Mouse (Mus musculus) inflammation-experienced regulatory T-cells, adult 6 months (primary cell): Measurements from ENCODE around the gene Kdm1b. TPM values are rescaled to one million over a fixed set of nuclear protein-coding genes. Genes with fewer than 3 reads are reported as not detected.

Experiments
- ATAC-seq: one replicate; pipeline ENCODE4 v1.8.0; 2017
- polyA plus RNA-seq, 3 experiments: library from polyadenylated mRNA; unstranded; fragments of 100-300 nt; shearing (Covaris generic); gene quantifications; one replicate each; pipeline ENCODE4 v1.2.1; 2017

Kdm1b gene
- polyA plus RNA-seq: 10 to 100 TPM; 17.5 to 20.9 (median 19.1) TPM

DNA sequence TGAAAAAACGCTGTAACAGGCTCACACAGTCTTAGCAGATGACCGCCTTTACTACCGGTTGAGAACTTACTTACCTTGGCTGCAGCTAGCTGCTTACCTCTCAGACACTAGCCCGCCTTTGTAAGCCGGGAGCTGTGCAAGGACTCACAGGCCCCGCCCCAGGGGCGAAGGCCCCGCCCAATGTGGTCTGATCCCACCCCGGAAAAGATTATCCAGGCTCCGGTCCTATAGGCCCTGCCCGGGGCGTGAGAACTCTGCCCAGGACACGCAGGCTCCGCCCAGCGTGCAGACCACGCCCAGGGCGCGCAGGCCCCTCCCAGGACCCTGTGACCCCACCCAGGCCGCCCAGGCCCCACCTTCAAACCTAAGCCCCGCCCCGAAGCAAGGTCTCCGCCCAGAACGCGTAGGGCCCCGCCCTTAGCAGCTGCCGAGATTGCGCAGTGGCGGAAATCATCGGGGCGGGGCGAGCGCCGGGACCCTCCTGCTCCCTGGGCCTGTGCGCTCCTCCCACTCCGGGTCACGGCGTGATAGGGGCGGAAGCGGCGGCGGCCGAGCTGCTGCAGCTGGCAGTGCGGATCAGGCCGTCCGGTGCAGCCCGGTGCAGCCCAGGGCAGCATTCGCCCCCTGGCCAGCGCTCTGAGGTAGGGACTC is at the start of gene Kdm1b:
TSS of gene Kdm1b (plus strand) at position 470 of the 651 bp plus-strand sequence.
- ATAC-seq: peak; percentile 90

DNA sequence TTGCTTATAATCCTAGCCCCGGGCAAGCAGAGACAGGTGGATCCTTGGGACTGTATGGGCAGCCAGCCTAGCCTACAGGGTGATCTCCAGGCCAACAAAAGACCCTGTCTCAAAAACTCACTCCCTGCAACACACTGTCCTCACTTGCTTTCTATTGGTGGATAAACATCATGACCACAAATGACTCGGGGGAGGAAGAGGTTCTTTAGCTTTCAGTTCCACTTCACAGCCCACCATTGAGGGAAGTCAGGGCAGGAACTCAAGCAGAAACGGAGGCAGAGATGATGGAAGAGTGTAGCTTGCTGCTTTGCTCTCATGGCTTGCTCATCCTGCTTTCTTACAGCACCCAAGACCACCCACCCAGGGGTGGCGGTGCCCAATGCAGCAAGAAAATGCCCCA is 45.9 kb upstream of the Kdm1b start:
- no peak for ATAC-seq

DNA sequence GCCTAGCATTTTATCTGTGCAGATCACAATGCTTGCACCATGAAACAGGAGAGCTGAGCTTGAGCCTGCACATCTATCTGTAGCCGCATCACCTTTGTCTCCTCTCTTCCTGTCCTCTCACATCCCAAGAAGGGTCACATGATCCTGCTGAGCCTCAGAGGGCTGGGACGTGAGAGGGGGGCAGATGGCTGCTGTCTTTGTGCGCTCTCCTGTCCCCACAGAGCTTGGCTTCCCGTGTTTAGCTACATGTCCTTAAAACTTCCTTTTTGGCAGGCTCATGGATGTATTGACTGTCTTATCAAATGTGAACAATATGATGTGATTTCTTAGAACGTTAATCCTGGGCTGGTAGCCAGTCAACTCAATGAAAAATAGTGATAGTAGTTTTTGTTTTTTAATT is 43.8 kb upstream of the Kdm1b start:
- no peak for ATAC-seq

DNA sequence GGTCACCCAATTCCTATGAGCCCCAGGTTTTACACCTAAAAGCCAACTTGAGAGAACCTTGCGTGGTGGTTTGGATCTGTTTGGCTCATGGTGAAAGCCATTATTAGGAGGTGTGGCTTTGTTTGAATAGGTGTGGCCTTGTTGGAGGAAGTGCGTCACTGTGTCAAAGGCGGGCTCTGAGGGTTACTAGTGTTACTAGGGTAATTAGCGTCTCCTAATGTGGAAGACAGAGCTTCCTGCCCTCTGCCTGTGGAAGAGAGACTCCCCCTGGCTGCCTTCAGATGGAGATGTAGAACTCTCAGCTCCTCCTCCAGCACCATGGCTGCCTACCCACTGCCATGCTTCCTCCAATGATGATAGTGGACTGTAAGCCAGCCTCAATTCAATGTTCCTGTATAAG is 41.7 kb upstream of the Kdm1b start:
- ATAC-seq: no peak

DNA sequence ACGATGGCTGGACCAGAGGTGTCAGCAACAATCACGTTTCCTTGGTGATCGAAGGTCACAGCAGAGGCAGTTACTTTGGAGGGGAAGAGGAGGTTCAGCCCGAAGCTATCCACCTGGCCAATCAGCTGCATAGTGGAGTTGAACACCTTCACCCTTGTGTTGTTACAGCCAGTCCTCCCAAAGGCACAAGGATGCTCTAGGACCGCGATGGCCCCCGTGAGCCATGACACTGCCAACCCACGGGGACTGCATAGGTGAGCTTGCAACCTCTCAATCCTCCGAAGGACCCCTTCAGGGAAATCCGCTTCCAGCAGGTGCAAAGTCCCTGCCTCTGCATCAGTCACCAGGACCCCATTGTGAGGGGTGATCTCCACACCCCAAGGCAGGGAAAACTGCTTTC is 29.6 kb upstream of the Kdm1b start:
- no peak for ATAC-seq

DNA sequence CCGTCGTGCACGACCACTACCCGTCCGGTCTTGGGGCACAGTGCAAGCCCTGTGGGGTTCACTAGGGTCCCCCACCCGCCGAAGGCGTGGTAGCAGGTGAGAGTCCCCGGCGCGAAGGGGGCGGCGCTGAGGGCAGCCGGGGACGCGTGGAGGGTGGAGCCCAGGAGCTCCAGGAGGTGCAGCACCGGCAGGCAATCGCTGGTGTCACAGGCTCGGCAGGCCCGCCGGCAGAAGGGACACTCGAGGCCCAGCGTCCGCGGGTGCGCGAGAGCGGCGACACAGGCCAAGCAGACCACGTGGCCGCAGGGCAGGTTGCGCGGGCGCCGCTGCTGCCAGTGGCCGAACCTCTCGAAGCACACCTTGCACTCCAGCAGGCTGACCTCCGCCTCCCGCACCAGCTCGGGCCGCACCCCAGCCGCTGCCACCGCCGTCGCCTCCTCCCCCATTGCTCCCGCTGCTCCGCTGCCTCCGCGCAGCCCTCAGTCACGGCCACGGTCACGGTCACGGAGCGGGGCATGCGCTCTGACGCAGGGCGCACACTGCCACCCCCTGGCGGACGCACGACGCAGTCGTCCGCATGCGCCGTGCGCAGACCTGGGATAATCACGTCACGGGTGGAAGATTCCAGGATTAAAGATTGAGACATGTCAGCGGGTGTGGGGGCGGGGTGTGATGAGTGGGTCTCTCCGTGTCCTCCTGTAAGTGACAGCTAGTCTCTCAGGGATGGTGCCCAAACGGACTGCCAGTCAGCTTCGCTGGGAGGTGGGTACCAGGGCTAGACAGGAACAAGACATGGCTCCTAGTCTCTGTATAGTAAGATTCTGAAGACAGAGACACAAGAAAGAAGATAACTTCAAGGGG is 28.7 kb upstream of the Kdm1b start, which contains the start of gene Nhlrc1:
TSS of gene Nhlrc1 (minus strand) at position 517 of the 861 bp plus-strand sequence.
- peak; percentile 92 for ATAC-seq

DNA sequence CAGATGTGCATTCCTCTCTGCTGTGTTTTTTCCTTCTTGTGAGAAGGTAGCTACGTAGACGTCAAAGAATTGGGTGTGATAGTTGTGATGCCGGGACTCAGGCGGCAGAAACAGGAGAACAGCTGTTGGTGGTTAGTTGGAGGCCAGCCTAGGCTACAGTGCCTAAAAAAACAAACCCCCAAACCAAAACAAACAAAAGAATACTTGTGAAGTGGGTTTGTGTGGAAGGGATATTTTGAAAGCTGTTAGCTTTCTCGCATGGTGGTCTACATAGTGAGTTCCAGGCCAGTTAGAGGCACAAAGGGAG is 28.2 kb upstream of the Kdm1b start:
- ATAC-seq: no peak

DNA sequence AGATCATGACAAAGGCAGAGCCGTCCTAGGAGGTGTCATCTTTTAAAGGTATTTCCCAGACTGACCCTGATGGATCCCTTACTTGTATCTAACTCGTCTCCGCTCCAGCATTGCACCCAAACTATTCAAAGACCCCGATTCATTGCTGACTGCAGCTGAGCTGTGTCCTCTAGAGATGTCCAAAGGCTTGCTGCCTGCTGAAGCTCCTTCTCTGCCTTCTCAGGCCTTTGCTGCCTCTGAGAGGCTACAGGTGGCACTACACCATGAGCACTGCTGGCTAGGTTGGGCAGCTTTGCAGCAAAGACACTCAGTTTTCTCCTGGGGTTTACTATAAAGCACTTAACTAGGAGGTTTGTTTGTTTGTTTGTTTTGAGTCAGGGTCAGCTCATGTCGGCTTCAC is 26.0 kb upstream of the Kdm1b start:
- no peak for ATAC-seq

DNA sequence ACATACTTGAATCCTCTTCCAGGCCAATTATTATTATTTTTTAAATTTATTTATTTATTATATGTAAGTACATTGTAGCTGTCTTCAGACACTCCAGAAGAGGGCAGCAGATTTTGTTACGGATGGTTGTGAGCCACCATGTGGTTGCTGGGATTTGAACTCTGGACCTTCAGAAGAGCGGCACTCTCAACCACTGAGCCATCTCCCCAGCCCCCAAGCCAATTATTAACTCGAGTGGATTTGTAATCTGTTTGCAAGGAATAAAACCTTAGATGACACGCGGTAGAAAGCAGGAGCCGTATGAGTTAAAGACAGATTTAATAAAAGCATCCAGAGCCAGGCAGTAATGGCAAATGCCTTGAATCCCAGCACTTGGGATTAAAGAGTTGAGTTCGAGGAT is 23.5 kb upstream of the Kdm1b start:
- no peak for ATAC-seq

DNA sequence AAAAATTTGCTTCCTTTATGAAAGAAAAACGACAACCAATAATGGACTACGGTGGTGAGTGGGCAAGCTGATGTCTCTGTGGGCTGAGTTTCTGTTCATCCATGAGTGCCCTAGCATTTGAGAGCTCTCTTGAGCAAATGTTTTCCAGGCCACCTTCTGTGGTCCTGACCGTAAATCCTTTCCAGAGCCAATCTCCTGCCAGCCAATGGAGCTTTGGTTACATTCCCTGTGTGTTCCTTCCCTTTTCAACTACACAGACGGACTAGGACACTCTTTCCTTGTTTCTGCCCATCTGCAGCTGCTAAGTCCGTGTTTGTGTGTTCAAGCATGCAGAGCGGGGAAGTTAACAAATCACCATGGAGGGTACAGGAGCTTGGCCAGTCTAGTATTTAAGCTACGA is 22.5 kb upstream of the Kdm1b start:
- no peak for ATAC-seq

DNA sequence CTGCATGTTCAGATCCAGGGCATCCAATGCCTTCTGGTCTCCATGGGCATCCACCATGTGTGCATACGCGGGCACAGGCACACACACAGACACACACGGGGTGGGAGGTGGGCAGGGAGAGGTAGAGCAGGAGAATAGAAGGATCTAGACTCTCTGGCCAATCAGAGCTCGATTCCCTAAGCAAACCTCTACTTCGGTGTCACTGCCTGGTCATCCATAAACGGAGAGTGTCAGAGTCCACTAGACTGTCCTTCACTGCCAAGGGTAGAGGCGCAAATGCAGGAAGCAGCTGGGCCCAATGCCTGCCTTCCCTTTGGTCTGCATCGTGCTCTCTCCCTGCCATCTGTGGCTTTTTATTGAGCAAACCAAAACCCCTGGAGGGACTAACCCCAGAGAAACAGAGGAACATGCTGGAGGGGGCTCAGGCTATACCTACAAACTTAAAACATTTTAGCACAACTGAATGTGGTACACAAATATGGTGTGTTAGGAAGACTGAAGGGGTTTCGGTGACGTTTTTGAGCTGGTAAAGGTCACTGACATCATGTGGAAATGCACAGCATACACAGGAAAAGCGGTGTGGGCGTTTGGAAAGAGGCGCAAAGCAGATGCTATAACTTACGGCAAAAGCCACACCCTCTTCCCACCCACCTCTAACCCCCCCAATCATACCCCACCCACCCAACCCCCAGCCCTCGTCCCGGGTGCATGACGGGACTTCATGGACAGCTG is 12.8 kb upstream of the Kdm1b start:
- peak; percentile 71 for ATAC-seq

DNA sequence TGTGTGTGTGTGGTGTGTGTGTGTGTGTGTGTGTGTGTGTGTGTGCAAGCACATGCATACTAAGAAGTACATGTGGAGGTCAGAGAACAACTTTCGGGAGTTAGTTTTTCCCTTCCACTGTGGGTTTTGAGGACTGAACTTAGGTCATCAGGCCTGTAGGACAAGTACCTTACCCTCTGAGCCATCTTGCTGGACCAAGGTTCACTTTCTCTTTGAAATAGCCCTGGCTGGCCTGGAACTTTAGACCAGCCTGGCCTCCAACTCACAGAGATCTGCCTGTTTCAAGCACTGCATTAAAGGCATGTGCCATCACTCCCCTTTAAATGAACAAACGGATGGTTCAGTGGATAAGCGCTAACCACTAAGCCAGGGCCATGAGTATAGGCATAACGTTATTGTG is 9.7 kb upstream of the Kdm1b start:
- ATAC-seq: no peak

DNA sequence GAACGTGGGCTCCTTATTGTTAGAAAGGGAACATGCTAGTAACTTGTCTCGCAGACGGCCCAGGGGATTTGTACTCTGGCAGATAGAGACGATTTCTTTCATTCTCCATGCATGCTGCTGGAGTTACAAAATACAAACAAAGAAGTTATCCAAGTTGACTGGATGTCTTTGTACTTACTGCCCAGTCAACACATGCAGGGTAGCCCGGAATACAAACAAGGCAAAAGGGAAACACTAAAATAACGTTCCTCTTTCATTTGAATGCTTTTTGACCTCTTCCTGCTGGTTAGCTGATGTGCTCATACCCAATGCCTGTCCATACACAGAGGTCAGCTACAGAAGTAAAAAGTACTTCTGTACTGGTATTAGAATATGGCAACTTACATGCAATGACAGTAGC is 5.4 kb upstream of the Kdm1b start:
- no peak for ATAC-seq

DNA sequence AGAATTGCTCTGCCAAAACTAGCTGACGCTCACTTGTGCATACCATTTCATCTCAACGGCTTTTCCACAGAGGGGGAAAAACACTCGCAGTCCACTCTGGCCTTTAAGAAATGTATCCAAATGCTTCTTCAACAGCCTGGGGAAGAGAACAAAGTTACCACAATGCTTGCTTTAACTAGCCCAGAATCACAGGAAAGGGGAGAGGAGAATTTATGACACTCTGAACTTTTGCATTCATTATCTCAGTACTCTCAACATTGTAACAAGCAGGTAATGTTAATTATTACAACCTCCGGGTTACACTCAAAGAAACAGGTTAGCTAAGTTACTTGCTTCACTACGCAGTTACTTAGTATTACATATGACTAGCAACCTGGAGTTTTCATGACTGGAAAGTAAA is 3.2 kb upstream of the Kdm1b start:
- ATAC-seq: no peak

DNA sequence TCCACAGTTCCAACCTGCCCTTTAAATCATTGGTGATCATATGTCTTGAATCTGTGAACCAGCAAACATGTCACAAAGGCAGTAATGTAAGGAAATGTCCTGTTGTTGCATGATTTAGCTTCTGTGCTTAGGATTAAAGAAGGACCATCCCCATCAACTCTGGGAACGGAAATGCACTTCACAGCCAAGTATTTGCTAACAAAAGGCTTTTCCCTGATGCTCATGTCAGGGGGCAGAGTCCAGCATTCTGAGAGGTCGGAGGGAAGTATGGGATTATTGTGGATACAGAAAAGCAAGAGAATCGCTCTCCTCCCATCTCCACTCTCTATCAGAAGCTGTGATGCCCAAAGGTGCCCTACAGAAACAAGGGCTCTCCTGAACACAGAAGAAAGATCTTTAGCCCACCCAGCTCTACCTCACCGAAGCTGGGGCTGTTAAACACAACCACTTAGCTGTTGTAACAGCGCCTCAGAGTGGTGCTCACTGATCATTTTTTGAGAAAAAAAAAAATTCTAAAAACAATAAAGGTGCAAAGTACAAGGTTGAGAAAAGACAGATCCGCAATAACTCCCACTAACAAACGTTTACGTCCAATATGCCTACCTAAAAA is 1.2 kb upstream of the Kdm1b start:
- no peak for ATAC-seq

DNA sequence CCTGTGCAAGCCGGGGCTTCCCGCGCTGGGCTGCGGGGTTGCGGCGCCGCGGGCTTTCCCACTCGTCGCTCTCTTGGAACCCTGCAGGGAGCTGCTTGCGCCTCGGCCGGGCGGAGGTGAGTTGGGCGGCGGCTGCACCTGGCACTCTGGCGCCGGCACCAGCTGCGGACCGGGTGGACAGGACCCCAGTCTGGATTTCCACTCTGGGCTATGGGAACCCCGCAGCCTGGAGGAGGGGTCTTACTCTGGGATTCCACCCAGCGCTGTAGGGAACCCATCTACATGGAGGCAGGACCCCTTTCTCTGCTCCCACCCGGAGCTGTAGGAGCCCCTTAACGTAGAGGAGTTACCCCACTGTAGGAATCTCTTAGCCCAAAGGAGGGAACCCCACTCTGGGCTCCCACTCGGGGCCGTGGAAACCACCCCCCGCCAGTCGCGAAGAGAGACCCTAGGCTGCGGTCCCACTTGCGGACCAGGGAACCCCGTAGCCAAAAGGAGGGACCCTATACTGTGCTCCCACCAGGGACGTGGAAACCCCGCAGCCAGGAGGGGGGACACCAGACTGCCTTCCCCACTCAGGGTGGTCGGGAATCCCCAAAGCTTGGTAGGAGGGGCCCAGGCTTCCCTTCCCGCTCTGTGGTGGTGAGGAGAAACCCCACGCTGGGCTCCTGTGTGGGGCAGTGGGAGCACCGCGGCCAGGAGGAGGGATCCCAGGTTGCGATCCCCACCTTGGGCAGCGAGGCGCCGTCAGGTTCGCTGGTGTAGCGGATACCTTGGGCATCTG is 726 bp downstream of the Kdm1b start:
- ATAC-seq: peak; percentile 11

DNA sequence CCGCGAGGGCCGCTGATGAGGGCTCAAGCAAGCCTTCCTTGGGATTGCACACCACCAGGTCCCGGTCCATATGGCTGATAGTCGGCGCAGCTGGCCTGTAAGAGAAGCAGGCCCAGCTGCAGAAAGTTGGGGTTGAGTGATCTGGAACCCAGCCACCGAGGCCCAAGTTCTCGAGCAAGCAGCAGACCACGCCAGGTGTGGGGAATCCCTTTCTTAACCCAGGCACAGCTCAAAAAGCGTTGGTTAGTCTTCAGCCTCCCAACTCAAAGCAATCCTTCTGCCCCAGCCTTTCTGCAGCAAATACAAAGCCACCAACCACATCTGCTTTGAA is 1.3 kb downstream of the Kdm1b start, which contains the start of gene Tpmt:
TSS of gene Tpmt (minus strand) at position 121 of the 331 bp plus-strand sequence.
- ATAC-seq: no peak

DNA sequence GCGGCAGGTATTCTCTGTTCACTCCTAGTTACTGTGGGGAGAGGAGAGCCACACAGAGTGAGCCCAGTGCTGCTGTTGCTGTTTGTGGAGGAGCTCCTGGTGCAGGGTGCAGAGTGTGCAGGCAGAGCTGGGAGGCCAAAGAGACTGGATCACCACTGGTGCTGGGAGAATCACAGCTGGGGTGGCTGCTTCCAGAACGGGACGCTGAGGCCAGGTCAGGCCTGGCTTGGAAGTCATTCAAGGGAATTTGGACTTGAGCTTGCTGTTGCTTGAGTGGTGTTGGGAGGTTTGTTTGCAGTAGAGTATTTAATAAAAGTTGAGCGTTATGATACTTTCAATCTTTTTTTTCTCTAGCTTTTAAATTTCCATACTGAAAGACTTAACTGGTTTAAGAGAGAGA is 4.7 kb downstream of the Kdm1b start:
- no peak for ATAC-seq

DNA sequence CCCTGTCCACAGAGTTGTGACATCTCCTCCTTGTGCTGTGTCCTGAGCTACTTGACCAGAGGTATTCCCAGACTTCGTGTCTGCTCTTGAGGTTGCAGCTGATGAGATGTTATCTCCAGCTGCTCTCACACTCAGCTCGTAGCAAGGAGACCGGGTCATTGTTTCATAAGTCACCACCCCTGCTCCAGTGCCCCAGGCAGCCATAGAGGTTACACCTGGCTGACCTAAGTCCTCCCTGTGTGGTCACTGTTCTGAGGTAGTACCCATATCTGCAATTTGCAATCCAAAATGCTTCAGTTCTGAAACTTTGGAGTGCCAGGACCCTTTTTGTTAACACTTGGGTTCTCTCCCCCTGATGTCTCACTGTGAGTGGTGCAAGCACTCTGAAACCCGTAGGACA is 6.7 kb downstream of the Kdm1b start:
- no peak for ATAC-seq

DNA sequence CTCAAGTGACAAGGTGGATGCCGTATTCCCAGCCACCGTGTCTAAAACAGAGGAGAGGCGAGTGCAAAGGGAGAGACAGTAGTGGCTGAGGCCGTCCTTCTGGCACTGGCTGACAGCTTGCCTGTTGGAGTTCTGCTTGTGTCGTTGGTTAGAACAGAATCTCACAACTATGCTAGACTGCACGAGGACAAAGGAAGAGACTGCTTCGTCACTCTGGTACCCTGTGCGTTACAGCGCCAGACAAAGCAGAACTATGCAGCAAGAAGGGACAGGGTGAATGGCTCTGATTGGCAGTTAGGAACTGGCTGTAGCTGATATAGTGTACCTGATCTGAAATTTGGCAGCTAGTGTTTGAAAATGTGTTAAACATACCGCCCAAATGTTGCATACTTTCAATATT is 10.7 kb downstream of the Kdm1b start:
- no peak for ATAC-seq

DNA sequence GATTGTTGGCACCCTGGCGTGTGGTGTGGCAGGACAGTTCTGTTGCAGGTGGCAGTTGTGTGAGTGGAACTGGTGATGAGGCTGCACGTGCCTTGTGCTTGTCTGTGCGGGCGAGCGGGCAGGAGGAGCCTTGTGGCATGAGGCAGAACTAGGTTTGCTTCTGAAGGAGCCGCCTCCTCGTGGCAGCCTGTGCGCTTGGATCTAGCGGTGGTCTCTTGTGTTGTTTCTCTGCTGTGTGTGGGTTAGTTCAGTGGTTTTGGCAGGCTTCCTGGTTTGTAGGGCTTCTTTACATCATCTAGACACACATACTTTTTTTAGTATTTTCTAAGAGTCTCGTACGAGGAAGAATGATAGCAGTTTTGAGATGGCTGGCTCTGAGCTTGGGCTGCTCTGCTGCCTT is 12.8 kb downstream of the Kdm1b start:
- ATAC-seq: no peak

DNA sequence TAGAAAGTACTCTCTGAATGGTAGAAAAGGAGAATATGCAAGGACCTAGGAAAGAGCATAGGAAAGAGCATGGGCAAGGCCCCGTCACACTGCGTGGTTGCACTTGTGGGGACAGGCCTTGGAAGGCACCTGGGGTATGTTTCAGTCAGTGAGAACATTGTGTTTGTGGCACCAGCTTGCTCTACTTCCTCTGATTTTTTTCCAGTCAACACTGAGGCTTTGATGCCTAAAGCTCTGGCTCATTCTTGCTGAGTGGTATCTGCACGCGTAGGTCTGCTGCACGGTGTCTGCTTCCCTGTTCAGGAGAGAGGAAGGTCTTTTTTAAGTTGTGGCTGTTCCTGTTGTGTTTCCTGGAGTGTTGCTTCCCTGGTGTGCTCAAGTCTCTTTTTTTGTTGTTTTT is 13.5 kb downstream of the Kdm1b start:
- ATAC-seq: no peak

DNA sequence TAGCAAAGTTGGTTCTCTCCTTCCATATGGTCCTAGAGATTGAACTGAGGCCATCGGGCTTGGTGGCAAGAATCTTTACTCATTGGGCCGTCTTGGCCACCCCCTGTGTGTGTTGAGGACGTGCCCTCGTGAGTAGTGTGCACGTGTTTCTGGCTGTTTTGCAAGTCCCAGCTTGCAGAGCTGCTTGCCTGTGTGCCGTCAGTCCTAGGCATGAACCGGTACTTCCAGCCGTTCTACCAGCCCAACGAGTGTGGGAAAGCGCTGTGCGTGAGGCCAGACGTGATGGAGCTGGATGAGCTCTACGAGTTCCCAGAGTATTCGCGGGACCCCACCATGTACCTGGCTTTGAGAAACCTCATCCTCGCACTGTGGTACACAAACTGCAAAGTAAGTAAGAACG is 19.5 kb downstream of the Kdm1b start:
- no peak for ATAC-seq
